Mouse (Mus musculus) stomach, postnatal 0 days (tissue): ENCODE measurements around the gene Pus7l. TPM values are rescaled to one million over a fixed set of nuclear protein-coding genes. Genes with fewer than 3 reads are reported as not detected.

Experiments used
- ATAC-seq: fragments of 200-750 bp; cut with Nextera tagmentation; 2 replicates; pipeline ENCODE4 v1.8.0; 2017; ENCODE audit not compliant: low FRiP score, low TSS enrichment
- DNase-seq: peaks from one replicate; pipeline ENCODE4 v3.0.0-alpha.2; 2016; ENCODE audit warnings: low spot score
- H3K27ac ChIP-seq: fragments of 300-500 bp; sonication (generic); replicated peaks from 2 replicates; pipeline ENCODE4 v1.5.1; 2014; ENCODE audit warnings: mild to moderate bottlenecking, control low read depth
- H3K27me3 ChIP-seq: fragments of 300-500 bp; sonication (generic); 2 replicates; pipeline ENCODE4 v1.6.1; 2014; ENCODE audit warnings: low read length; ENCODE audit not compliant: control insufficient read depth, insufficient read depth
- H3K36me3 ChIP-seq: fragments of 300-500 bp; sonication (generic); 2 replicates; pipeline ENCODE4 v1.6.1; 2014; ENCODE audit warnings: low read length, mixed read lengths; ENCODE audit not compliant: control insufficient read depth, insufficient read depth
- H3K4me1 ChIP-seq: fragments of 300-500 bp; sonication (generic); replicated peaks from 2 replicates; pipeline ENCODE4 v1.6.1; 2014; ENCODE audit warnings: antibody characterized with exemption; ENCODE audit not compliant: control insufficient read depth, insufficient read depth
- H3K4me2 ChIP-seq: fragments of 300-500 bp; sonication (generic); replicated peaks from 2 replicates; pipeline ENCODE4 v1.6.1; 2014; ENCODE audit warnings: low read depth, mild to moderate bottlenecking, control low read depth, moderate library complexity
- H3K4me3 ChIP-seq: fragments of 300-500 bp; sonication (generic); 2 replicates; pipeline ENCODE4 v1.5.1; 2014; ENCODE audit warnings: low read depth, low read length, control low read depth
- H3K9ac ChIP-seq: fragments of 300-500 bp; sonication (generic); 2 replicates; pipeline ENCODE4 v1.6.1; 2014; ENCODE audit warnings: mild to moderate bottlenecking, low read length, control low read depth, mixed read lengths
- H3K9me3 ChIP-seq: fragments of 300-500 bp; sonication (generic); 2 replicates; pipeline ENCODE4 v1.6.1; 2016; ENCODE audit warnings: low read length; ENCODE audit not compliant: control insufficient read depth
- CTCF ChIP-seq: IDR thresholded peaks from 2 replicates; pipeline ENCODE4 v1.5.1; 2016; ENCODE audit warnings: antibody characterized with exemption, low read depth, mild to moderate bottlenecking, moderate library complexity
- EP300 ChIP-seq: optimal IDR thresholded peaks from 2 replicates; pipeline ENCODE3; 2016; ENCODE audit warnings: antibody characterized with exemption
- WGBS: fragments of 180-500 bp; shearing (Covaris S2); extraction: QIAGEN DNeasy Blood & Tissue Kit; methylation state at CpG from one replicate; pipeline ENCODE4 v1.1.7; 2014; 5-methylcytosine and 5-hydroxymethylcytosine counted together
- polyA plus RNA-seq: library from polyadenylated mRNA; unstranded; fragments of >200 nt; fragmentation: Nextera tagmentation; extraction: Ambion mirVana; gene quantifications from 2 replicates; pipeline ENCODE4 v1.2.1, GENCODE M21; 2015

Gene Pus7l
- polyA plus RNA-seq = 3.5 and 3.6 TPM in 2 replicates

GRCm38 (mm10) chr15:94543409-94544051 is at the start of gene Pus7l, which contains the start of gene Irak4:
Gene Pus7l (minus strand): TSS chr15:94543547.
Gene Irak4 (plus strand): TSS chr15:94543643.
- ATAC-seq (peak; percentile 99), DNase-seq (peak; percentile 93)
- Histone ChIP-seq H3K36me3 (no peaks in the 10 kb centered on the region), H3K27me3 (no peaks in the 10 kb centered on the region), H3K4me2 (peak within 1 kb of the TSS; percentile 72), H3K4me3 (peak within 1 kb of the TSS; percentile 74), H3K9ac (peak within 1 kb of the TSS; percentile 74), H3K27ac (peak within 1 kb of the TSS; percentile 85), H3K9me3 (no peaks in the 10 kb centered on the region), H3K4me1 (no peaks in the 10 kb centered on the region)
- under 1% methylated on average over 45 of the region's 45 CpGs for WGBS
- TF ChIP-seq CTCF (peak; percentile 16), EP300 (no peak)

- H3K36me3 ChIP-seq = no peaks in the 10 kb centered on the region
- ATAC-seq = no peak
- no peak overlapping the region for H3K4me3 ChIP-seq
- H3K27me3 ChIP-seq = no peaks in the 10 kb centered on the region
- no peak for DNase-seq
- 79% methylated on average over 4 of the region's 4 CpGs for WGBS
- no peaks in the 10 kb centered on the region for H3K4me1 ChIP-seq
- H3K9me3 ChIP-seq = no peaks in the 10 kb centered on the region
- no peak overlapping the region for H3K4me2 ChIP-seq
- H3K9ac ChIP-seq = no peak overlapping the region
- H3K27ac ChIP-seq = 0 out of 2 replicates have a peak overlapping the region, but pooled peaks have one; percentile 40
- no peak for TF ChIP-seq EP300
- no peak for TF ChIP-seq CTCF
These were observed 48.0 kb upstream of the Pus7l start for GRCm38 (mm10) chr15:94591356-94591755.

GRCm38 (mm10) chr15:94590083-94590482 is 46.7 kb upstream of the Pus7l start:
- H3K9ac ChIP-seq = no peak overlapping the region
- H3K36me3 ChIP-seq = no peaks in the 10 kb centered on the region
- no peaks in the 10 kb centered on the region for H3K27me3 ChIP-seq
- DNase-seq (no peak), ATAC-seq (0 out of 2 replicates have a peak, but pooled peaks have one; percentile 1)
- H3K4me2 ChIP-seq = peak overlapping the region; percentile 47
- no peak overlapping the region for H3K27ac ChIP-seq
- H3K4me1 ChIP-seq = no peaks in the 10 kb centered on the region
- 9% methylated on average over 8 of the region's 8 CpGs for WGBS
- TF ChIP-seq CTCF (no peak), EP300 (no peak)
- H3K4me3 ChIP-seq = peak overlapping the region; percentile 99
- H3K9me3 ChIP-seq = no peaks in the 10 kb centered on the region

- H3K4me1 ChIP-seq = no peaks in the 10 kb centered on the region
- H3K4me3 ChIP-seq = peak within 1 kb of the TSS; percentile 99
- peak within 1 kb of the TSS; percentile 95 for H3K9ac ChIP-seq
- WGBS = under 1% methylated on average over 65 of the region's 70 CpGs
- H3K9me3 ChIP-seq = no peaks in the 10 kb centered on the region
- no peaks in the 10 kb centered on the region for H3K27me3 ChIP-seq
- peak within 1 kb of the TSS; percentile 58 for H3K4me2 ChIP-seq
- peak; percentile 42 for TF ChIP-seq EP300
- peak; percentile 43 for TF ChIP-seq CTCF
- H3K36me3 ChIP-seq = peaks cover 1% of the 10 kb centered on the region; the same call in 1 of the 2 replicates
- ATAC-seq (peak; percentile 100), DNase-seq (peak; percentile 99)
- H3K27ac ChIP-seq = peak within 1 kb of the TSS; percentile 84
These were observed 46.1 kb upstream of the Pus7l start, which contains the start of gene Twf1 for GRCm38 (mm10) chr15:94589219-94590075. Gene Twf1 (minus strand): TSS chr15:94589889.

- Histone ChIP-seq H3K4me2 (0 out of 2 replicates have a peak overlapping the region, but pooled peaks have one; percentile 58), H3K4me3 (no peak overlapping the region), H3K36me3 (peaks cover 11% of the 10 kb centered on the region), H3K27me3 (no peaks in the 10 kb centered on the region), H3K27ac (no peak overlapping the region), H3K4me1 (no peaks in the 10 kb centered on the region), H3K9ac (no peak overlapping the region), H3K9me3 (no peaks in the 10 kb centered on the region)
- DNase-seq (no peak), ATAC-seq (no peak)
- 75% methylated on average over 9 of the region's 9 CpGs for WGBS
- no peak for TF ChIP-seq EP300
- no peak for TF ChIP-seq CTCF
These were observed 44.7 kb upstream of the Pus7l start for GRCm38 (mm10) chr15:94587826-94588715.
